Mouse (Mus musculus) left cerebral cortex, adult 18-20 months (tissue): ENCODE results near the gene Fbxo30. TPM values are rescaled to one million over a fixed set of nuclear protein-coding genes. Genes with fewer than 3 reads are reported as not detected.

Source experiments
- DNase-seq, 2 experiments: peaks; one replicate each; pipeline ENCODE4 v3.0.0; 2021 to 2022; ENCODE audit warnings: low spot score in 2 of 2, mixed read lengths in 1 of 2
- total RNA-seq, 2 experiments: library from RNA; stranded (reverse); gene quantifications; 2 replicates each; pipeline ENCODE4 v1.2.3; 2021

Gene Fbxo30
- total RNA-seq, 2 experiments from 2014 or later: 10.4 TPM

- DNase-seq: no peak
Observed at GRCm38 (mm10) chr10:11319446-11319970, 38.4 kb downstream of the Fbxo30 start.

GRCm38 (mm10) chr10:11322316-11322715 lies 41.2 kb downstream of the Fbxo30 start:
- no peak for DNase-seq

GRCm38 (mm10) chr10:11323202-11323898 lies 42.2 kb downstream of the Fbxo30 start:
- DNase-seq: peak; percentile 22 to 27

- no peak for DNase-seq
Observed at GRCm38 (mm10) chr10:11326526-11326925, 45.4 kb downstream of the Fbxo30 start.

- peak; percentile 66 to 80 for DNase-seq
Observed at GRCm38 (mm10) chr10:11343205-11344141, 62.3 kb downstream of the Fbxo30 start, which contains the start of gene Epm2a. Epm2a (plus strand) TSS chr10:11343404.

- no peak for DNase-seq
Observed at GRCm38 (mm10) chr10:11344536-11345468, 63.7 kb downstream of the Fbxo30 start.

Other genes with a start within 250 kb of the Fbxo30 start
- 10 to 100 TPM; 43.4 to 46.8 TPM for gene Grm1, start 199.0 kb upstream of the Fbxo30 start, total RNA-seq
- 10 to 100 TPM; 40.4 to 43.9 TPM for gene Shprh, start 131.9 kb upstream of the Fbxo30 start, total RNA-seq
- 10 to 100 TPM; 35.1 to 35.8 TPM for gene Epm2a, start 62.1 kb downstream of the Fbxo30 start, total RNA-seq